In the genomic region with DNA sequence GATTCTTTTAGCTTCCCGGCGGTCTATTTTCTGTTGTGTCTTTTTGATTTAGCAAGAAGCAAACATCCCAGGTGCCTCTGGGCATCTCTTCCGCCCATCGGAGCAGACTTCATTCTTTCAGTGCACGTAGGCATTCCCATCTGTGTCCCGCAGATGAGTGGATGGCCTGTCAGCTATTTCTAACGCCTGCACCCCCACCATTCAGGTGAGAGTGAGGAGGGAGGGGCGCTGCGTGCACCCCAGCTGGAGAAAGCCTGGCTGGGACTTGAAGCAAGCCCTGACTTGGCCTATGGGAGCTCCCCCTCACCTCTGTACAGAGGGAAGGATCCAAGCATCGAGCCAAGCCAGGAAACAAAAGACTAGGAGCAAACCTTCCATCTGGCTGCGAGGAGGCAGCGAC, we compare ENCODE assay signal across 9 mouse cellular contexts. TPM values are rescaled to one million over a fixed set of nuclear protein-coding genes. Genes with fewer than 3 reads are reported as not detected.
DNase-seq lines count a peak whose midpoint lies in the region; ATAC-seq lines count a peak whose summit lies in the region.
"Had no signal": no experiment of that assay in that cellular context is flagged by ENCODE, and none has a peak within 500 bp of the region (broad histone marks: within the 10 kb centered on the region; RNA-seq: fewer than 3 reads in every experiment).

No protein-coding gene starts in this region.

- no peak overlapping the region for H3K27ac ChIP-seq in liver, embryonic 12.5 days
- H3K27ac ChIP-seq in forebrain, embryonic 11.5 days (ENCODE audit: low read depth, low read length), result peak overlapping the region; percentile 54; the same call in 1 of the 2 replicates
- H3K27ac ChIP-seq in intestine, embryonic 16.5 days (ENCODE audit: low read length), result peak overlapping the region; percentile 75

- H3K4me2 ChIP-seq in liver, embryonic 12.5 days, result peak overlapping the region; percentile 22; the same call in 1 of the 2 replicates
- H3K4me2 ChIP-seq in forebrain, embryonic 11.5 days (ENCODE audit: low read depth, low read length, severe bottlenecking), result peak overlapping the region; percentile 38
- peak overlapping the region; percentile 37 for H3K4me2 ChIP-seq in intestine, embryonic 16.5 days (ENCODE audit: low read depth, low read length)

- 33% methylated on average over 12 of the region's 12 CpGs for WGBS in liver, embryonic 12.5 days (ENCODE audit: insufficient replicate concordance)
- WGBS in forebrain, embryonic 11.5 days, result 8% methylated on average over 12 of the region's 12 CpGs
- 25% methylated on average over 12 of the region's 12 CpGs for WGBS in intestine, embryonic 16.5 days

- H3K36me3 ChIP-seq in liver, embryonic 12.5 days, result no peaks in the 10 kb centered on the region
- H3K36me3 ChIP-seq in forebrain, embryonic 11.5 days (ENCODE audit: control insufficient read depth, insufficient read depth, low read length), result no peaks in the 10 kb centered on the region
- H3K36me3 ChIP-seq in intestine, embryonic 16.5 days (ENCODE audit: control insufficient read depth, insufficient read depth, low read length), result no peaks in the 10 kb centered on the region; the same call in 1 of the 2 replicates

- no peak for ATAC-seq in liver, embryonic 12.5 days
- ATAC-seq in forebrain, embryonic 11.5 days (replicated peaks; ENCODE audit: low FRiP score), result no peak
- no peak for ATAC-seq in intestine, embryonic 16.5 days

- H3K9me3 ChIP-seq in liver, embryonic 12.5 days (replicated peaks), result 0 out of 2 replicates have a peak, but pooled peaks cover 5% of the 10 kb centered on the region
- H3K9me3 ChIP-seq in forebrain, embryonic 11.5 days (ENCODE audit: control insufficient read depth, low read length), result no peaks in the 10 kb centered on the region
- H3K9me3 ChIP-seq in intestine, embryonic 16.5 days (ENCODE audit: control insufficient read depth, low read length), result no peaks in the 10 kb centered on the region

- no peak for DNase-seq in liver
- peak; percentile 58 for DNase-seq in forebrain, embryonic 11.5 days (ENCODE audit: low spot score)
- peak; percentile 36 for DNase-seq in retina, embryonic 14.5 days (ENCODE audit: low spot score)
- DNase-seq in thymus, postnatal 4 days, result no peak
- DNase-seq in right cerebral cortex, postnatal 36 days (ENCODE audit: low spot score in 2 of 2), result no peak
- DNase-seq in urinary bladder, postnatal 36 days (ENCODE audit: low spot score in 2 of 2), result no peak
- DNase-seq: layer of hippocampus, adult 9-11 months had no signal

- no peak overlapping the region for H3K4me3 ChIP-seq in liver, embryonic 12.5 days
- H3K4me3 ChIP-seq in forebrain, embryonic 11.5 days (ENCODE audit: low read depth, low read length), result no peak overlapping the region
- no peak overlapping the region for H3K4me3 ChIP-seq in intestine, embryonic 16.5 days (ENCODE audit: low read length)

- H3K4me1 ChIP-seq in liver, embryonic 12.5 days, result peaks cover 34% of the 10 kb centered on the region
- H3K4me1 ChIP-seq in forebrain, embryonic 11.5 days (replicated peaks; ENCODE audit: control insufficient read depth, insufficient read depth, low read length), result peaks cover 25% of the 10 kb centered on the region
- H3K4me1 ChIP-seq in intestine, embryonic 16.5 days (ENCODE audit: control insufficient read depth, insufficient read depth, low read length), result peaks cover 42% of the 10 kb centered on the region

- no peak overlapping the region for H3K9ac ChIP-seq in liver, embryonic 12.5 days
- H3K9ac ChIP-seq in forebrain, embryonic 11.5 days (ENCODE audit: low read length), result peak overlapping the region; percentile 43
- peak overlapping the region; percentile 49; the same call in 1 of the 2 replicates for H3K9ac ChIP-seq in intestine, embryonic 16.5 days (ENCODE audit: low read depth, low read length)

- peaks cover 43% of the 10 kb centered on the region for H3K27me3 ChIP-seq in liver, embryonic 12.5 days (replicated peaks)
- no peaks in the 10 kb centered on the region for H3K27me3 ChIP-seq in forebrain, embryonic 11.5 days (ENCODE audit: control insufficient read depth, insufficient read depth, low read length)
- H3K27me3 ChIP-seq in intestine, embryonic 16.5 days (replicated peaks; ENCODE audit: control insufficient read depth, insufficient read depth, low read length), result no peaks in the 10 kb centered on the region

RNA-seq across cellular contexts. Expression of gene Lrp4, which starts 5.4 kb away (rescaled TPM):
- 1.0 and 1.2 TPM in 2 replicates for polyA plus RNA-seq in liver, embryonic 12.5 days (2016; fragmentation: Nextera tagmentation; extraction: Ambion mirVana)
- 10.2 and 11.3 TPM in 2 replicates for polyA plus RNA-seq in forebrain, embryonic 11.5 days (2014; fragmentation: Nextera tagmentation; extraction: Ambion mirVana)
- polyA plus RNA-seq in intestine, embryonic 16.5 days (2015; fragmentation: Nextera tagmentation; extraction: Ambion mirVana), result 8.2 and 8.3 TPM in 2 replicates

RNA-seq across cellular contexts. Expression of gene 1110051M20Rik, which starts 18.2 kb away (rescaled TPM):
- 9.1 and 10.4 TPM in 2 replicates for polyA plus RNA-seq in liver, embryonic 12.5 days (2016; fragmentation: Nextera tagmentation; extraction: Ambion mirVana)
- polyA plus RNA-seq in forebrain, embryonic 11.5 days (2014; fragmentation: Nextera tagmentation; extraction: Ambion mirVana), result 102 and 114 TPM in 2 replicates
- polyA plus RNA-seq in intestine, embryonic 16.5 days (2015; fragmentation: Nextera tagmentation; extraction: Ambion mirVana), result 34.6 and 36.0 TPM in 2 replicates

Comparison
In these comparisons a context has a peak if more than half of its experiments do, and no peak if none do; other contexts are left out.
1. DNase-seq: peak in forebrain, embryonic 11.5 days (single experiment) and retina, embryonic 14.5 days (single experiment); none in liver (single experiment), thymus, postnatal 4 days (single experiment), right cerebral cortex, postnatal 36 days (0 of 2) and urinary bladder, postnatal 36 days (0 of 2).
2. Peak in every context shown above with its lines, with median percentiles within 50 percentile points of each other: H3K4me2 ChIP-seq.